Mouse (Mus musculus) lung, postnatal 0 days (tissue): Measurements from ENCODE around the gene Hist1h2bp.

Experiments used
- CTCF ChIP-seq: IDR thresholded peaks from 2 replicates; pipeline ENCODE4 v1.5.1; 2016; ENCODE audit warnings: antibody characterized with exemption, mild to moderate bottlenecking
- EP300 ChIP-seq: IDR thresholded peaks from 2 replicates; pipeline ENCODE4 v1.6.1; 2016; ENCODE audit warnings: antibody characterized with exemption, mild to moderate bottlenecking, control low read depth

GRCm38 (mm10) chr13:21789925-21790324 is 2.7 kb downstream of the Hist1h2bp start:
- TF ChIP-seq CTCF (no peak), EP300 (no peak)
